Mouse (Mus musculus): ENCODE measurements around the gene Hsd17b2.

The Hsd17b2 gene

DNA sequence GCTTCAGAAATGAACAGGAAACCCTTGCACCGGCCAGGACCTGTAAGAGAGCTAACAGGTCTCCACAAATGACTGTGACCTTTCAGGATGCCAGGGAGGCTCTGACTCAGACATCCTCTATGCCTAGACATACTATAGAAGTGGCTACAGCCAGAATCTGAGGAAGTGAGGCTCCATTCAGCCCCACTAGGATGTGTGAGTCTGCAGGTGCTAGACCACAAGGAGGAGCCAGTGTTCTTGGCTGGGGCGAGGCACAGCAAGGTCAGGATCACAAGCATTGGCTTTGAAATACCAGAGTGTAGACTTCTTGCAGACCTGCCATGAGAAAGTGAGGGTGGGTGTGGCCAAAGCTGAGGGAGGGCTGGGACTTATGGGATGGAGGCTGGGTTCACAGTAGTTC, 70.9 kb downstream of the Hsd17b2 start:
- no peak for DNase-seq (ENCODE audit: low spot score)

- DNase-seq (ENCODE audit: low spot score), result no peak
Observed at GRCm38 (mm10) chr8:117775626-117776025, 73.9 kb downstream of the Hsd17b2 start.

DNA sequence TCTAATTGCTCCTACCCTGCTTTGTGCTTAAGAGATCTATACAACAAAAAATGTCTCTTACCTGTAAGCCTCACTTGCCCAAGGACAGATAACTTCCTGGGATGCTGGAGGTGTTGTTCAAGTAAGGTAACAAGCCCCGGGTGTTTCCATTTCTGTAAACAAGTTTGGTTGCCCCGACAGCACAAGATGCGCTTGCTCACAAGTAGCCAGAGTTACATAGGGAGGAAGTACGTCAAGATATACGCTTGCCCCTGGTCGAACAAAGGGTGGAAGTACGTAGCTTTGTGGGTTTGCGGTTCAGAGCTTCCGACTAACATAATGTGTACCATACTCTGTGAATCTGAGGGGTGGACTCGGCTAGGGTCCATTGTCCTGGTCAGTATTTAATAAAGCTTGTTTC, 74.4 kb downstream of the Hsd17b2 start:
- no peak for DNase-seq (ENCODE audit: low spot score)

DNA sequence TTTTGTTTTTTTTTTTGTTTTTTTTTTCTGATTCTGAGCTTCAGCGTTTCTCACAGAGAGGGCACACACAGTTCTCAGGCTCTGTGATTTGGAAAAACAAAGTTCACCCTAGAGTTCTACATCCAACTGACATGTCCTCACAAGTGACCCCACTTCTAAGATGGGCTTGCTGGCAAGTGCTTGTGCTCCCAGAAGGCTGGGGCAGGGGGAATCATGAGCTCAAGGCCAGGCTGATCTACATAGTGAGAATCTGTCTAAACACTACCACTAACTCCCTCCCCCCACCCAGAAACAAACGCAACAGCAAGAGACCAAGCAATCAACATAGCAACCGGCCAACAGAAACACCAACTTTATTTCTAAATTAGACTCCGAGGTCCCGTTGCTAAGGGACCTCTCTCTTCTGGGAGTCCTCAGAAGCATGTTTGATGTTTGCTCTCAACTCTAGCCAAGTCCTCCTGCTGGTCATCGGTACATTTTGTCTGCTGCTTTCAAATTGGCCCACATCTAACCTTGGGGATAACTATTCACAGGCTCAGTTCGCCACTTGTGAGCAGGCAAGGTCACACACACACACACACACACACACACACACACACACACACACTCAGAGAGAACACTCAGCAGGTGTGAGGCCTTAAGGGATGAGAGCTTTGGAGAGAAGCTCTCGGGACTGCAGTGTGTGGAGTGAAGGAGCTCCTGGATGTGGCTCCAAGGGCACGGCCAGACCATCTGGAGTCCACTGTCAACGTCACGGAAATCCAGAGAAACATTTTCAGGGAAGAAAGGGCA, 77.0 kb downstream of the Hsd17b2 start:
- DNase-seq (ENCODE audit: low spot score), result no peak

GRCm38 (mm10) chr8:117779344-117779743, 77.6 kb downstream of the Hsd17b2 start:
- DNase-seq (ENCODE audit: low spot score), result no peak

DNA sequence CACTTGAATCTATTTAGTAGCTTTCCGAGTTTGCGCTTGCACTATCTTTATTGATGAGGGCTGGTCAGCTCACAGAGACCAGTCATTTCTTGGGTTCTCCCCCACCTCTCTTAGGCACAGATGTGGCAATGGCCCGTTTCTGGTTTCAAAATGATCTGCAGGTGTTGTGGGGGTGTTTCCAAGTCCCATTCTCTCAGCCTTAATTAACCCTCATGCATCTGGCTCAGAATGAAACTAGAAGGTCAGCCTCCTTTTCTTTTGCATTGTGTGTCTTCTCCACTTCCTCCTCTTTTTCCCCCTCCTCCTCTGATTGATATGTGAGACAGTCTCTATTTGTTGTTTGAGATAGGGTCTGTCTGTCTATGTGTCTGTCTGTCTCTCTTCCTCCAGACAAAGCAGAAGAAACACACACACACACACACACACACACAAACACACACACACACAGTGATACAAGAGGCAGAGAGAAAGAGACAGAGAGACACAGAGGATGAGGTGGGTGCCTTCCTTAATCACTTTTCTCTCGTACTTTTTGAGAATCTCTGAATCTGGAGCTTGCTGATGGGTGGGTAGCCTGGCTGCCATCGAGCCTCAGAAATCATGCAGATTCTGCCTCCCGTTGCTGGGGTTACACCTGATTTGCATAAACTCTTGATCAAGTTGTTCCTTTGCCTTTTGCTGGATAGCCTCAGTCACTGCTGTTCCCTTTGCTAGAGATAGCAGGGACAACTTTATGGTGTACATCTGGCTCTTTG, 79.8 kb downstream of the Hsd17b2 start:
- no peak for DNase-seq (ENCODE audit: low spot score)

DNA sequence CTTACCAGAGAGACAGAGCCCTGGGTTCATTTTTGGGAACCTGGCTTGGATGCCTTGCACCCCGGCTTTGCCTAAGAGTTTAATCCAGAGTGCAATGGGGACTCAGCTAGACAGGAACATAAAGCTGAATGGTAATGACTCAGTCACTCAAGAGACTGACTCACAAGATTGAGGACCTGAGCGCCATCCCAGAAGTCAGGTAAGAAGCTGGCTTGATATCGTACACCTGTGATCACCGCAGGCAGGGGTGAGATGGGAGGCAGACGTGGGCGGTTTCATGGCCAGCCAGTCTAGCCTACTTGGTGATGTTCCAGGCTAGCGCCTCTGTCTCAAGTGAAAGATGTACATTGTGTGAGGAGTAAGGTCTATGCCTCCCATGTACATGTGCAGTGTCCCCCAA, 81.3 kb downstream of the Hsd17b2 start:
- no peak for DNase-seq (ENCODE audit: low spot score)

DNA sequence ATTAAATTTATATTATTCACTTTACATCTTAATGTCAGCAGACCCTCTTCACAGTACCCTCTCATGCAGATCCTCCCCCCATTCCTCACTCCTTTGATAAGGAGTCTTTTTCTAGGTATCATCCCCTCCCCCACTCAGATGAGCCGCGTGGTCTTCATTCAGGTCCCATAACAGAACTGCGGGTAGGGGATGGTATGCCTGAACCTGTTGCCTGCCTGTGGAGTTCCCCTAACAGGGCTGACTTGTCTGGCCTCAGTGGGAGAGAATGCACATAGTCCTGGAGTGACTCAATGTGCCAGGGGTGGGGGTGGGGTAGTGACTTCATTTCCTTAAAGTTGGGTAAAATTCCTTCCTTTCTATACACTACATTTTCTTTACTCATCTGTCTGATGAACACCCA, 84.7 kb downstream of the Hsd17b2 start:
- no peak for DNase-seq (ENCODE audit: low spot score)

GRCm38 (mm10) chr8:117792616-117793144, 91.0 kb downstream of the Hsd17b2 start:
- DNase-seq (ENCODE audit: low spot score), result no peak

- DNase-seq (ENCODE audit: low spot score), result no peak
Observed at GRCm38 (mm10) chr8:117794581-117794980, 92.9 kb downstream of the Hsd17b2 start.

- no peak for DNase-seq (ENCODE audit: low spot score)
Observed at GRCm38 (mm10) chr8:117796464-117796863, 94.8 kb downstream of the Hsd17b2 start.

- DNase-seq (ENCODE audit: low spot score), result no peak
Observed at GRCm38 (mm10) chr8:117798066-117798465, 96.4 kb downstream of the Hsd17b2 start.

DNA sequence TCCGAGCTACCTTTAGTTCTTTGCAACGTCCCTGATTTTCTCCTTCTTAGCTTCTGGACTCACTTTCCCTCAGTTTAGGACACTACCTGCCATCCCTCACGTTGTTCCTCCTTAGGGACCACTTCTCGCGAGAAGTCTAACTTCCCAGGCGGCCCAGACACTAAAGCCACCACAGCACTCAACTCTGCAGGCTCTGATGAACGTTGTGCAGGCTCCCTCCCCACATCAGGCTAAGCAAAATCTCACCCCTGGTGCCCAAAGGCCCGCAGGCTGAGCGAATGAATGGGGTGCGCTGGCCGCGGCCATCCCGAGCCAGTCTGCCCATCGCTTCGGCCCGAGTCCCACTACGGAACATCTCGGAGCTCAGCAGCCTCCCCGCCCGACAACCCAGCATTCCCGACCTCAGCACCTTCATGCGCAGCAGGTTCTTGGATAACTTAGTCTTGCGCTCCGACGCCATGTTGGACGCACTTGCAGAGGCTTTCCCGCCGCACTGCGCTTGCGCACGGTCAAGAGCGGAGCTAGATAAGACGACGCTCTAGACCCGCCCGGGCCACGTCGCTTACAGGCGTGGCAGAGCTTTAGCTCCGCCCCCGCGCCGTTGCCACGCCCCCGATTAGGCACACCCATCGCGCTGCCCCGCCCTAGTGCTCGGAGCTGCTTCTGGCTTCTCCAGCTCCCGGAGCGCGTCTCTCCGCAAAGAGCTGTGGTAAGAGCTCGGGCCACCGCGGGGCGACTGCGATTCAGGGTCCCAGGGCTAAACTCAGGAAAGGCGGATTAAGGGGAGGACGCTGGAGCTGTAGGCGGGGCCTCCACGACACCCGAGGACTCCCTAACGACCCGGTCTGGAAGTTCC, 100.0 kb downstream of the Hsd17b2 start, which contains the start of gene Mphosph6:
Mphosph6 (minus strand) TSS at position 501 of the 856 bp plus-strand sequence.
- DNase-seq (ENCODE audit: low spot score), result peak; percentile 95

- no peak for DNase-seq (ENCODE audit: low spot score)
Observed at GRCm38 (mm10) chr8:117802299-117802689, 100.6 kb downstream of the Hsd17b2 start.

DNA sequence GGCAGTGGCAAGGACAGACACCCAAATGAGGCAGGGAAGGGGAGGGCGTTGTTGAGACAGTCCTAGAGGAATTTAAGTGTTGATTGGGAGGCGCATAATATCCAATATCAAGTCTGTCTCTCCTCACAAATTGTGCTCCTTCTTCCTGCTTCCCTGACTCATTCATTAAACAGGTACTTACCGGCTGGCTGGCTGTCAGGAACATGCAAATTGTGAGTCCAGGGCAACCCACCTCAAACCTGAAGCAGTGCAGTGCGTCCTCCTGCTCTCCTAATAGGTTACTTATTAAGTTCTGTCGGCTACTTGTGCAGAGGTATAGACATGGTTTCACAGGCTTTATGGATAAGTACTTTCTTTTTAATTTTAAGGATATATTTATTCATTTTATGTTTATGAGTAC, 103.7 kb downstream of the Hsd17b2 start:
- no peak for DNase-seq (ENCODE audit: low spot score)
